Mouse (Mus musculus) heart, adult 2 months (tissue): ENCODE measurements around the gene Efna1.

ENCODE experiments used
- CTCF ChIP-seq: fragments of 200-600 bp; IDR thresholded peaks from 2 replicates; pipeline ENCODE4 v1.8.1; 2022; ENCODE audit warnings: antibody characterized with exemption, mild to moderate bottlenecking, moderate library complexity
- EP300 ChIP-seq: fragments of 200-500 bp; IDR thresholded peaks from 2 replicates; pipeline ENCODE4 v1.6.1; 2011; ENCODE audit warnings: low read depth, low read length, control low read depth; ENCODE audit not compliant: insufficient read depth
- POLR2A ChIP-seq: fragments of 200-500 bp; IDR thresholded peaks from 2 replicates; pipeline ENCODE4 v1.6.1; 2011; ENCODE audit warnings: mild to moderate bottlenecking, low read depth, low read length, control low read depth; ENCODE audit not compliant: insufficient read depth

DNA sequence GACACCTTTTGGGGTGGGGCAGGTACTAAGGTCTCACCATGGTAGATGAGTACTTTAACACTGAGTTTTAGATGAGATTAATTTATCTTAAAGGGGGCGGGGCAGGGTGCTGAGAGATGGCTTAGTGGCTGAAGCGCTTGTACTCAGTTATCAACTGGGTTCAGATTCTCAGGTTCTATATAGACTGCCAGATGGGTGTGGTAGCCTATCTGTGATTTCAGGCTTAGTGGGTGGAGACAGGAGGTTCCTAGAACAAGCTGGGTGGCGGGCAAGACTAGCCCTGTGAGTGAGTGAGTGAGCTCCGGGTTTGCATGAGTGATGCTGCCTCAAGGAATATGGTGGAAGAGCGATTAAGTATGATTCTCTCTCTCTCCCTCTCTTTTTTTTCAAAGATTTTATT, 25.9 kb downstream of the Efna1 start:
- no peak for TF ChIP-seq CTCF
- TF ChIP-seq EP300: no peak
- no peak for TF ChIP-seq POLR2A
